Mouse (Mus musculus) ES-Bruce4 (cell line): ENCODE results near the gene Atrx.

ENCODE experiments used
- CTCF ChIP-seq: IDR thresholded peaks from one replicate; pipeline ENCODE4 v1.8.1; 2011; ENCODE audit warnings: low read depth, low read length
- EP300 ChIP-seq: IDR thresholded peaks from 2 replicates; pipeline ENCODE4 v1.6.1; 2011; ENCODE audit warnings: low read depth, low read length; ENCODE audit not compliant: insufficient read depth
- POLR2A ChIP-seq: IDR thresholded peaks from one replicate; pipeline ENCODE4 v1.8.1; 2011; ENCODE audit warnings: low read length; ENCODE audit not compliant: insufficient read depth

DNA sequence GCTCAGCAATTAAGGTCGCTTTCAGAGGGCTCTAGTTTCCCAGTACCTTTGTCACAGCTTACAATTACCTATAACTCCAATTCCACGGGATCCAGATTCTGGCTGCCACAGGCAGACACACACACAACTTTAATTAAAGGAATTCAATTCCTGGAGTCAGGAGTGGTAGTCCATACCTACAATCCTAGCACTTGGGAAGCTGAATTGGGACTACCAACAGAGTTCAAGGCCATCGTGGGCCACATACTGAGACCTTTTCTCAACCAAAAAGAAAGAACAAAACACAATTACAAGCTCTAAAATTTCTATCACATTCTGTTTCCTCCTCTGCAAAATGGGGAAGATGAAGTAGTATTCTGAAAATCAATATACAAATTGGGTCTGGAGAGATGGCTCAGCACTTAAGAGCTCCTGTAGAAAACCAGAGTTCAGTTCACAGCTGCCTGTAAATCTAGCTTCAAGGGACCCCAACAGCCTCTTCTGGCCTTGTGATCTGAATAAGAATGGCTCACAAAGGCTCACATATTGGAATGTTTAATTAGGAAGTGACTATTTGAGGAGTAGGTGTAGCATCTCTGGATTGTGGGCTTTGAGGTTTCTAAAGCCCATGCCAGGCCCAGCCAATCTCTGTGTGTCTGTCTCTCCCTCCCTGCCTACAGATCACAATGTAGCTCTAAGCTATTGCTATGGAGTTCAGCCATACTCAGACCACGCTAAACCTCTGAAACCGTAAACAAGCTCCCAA is 4.7 kb downstream of the Atrx start:
- TF ChIP-seq POLR2A (no peak), EP300 (no peak), CTCF (no peak)
